In the genomic region with DNA sequence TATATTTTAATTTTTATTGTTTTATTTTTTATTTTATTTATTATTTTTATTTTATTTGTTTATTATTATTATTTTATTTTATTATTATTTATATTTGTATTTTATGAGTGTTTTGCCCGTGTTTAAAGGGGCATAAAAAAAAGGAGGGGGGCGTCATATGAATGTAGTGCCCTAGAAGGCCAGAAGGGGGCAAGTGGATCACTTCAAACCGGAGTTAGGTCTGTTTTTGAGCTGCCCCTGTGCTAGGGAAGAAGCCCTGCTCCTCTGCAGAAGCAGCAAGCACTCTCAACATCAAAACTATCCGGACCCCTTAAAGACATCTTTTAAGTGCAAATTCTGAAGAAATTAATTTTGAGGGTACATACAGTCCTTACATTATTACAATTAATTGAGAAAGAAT, we compare ENCODE assay signal across 12 mouse cellular contexts. TPM values are rescaled to one million over a fixed set of nuclear protein-coding genes. Genes with fewer than 3 reads are reported as not detected.
DNase-seq lines count a peak whose midpoint lies in the region; ATAC-seq and TF ChIP-seq lines count a peak whose summit lies in the region.
"Had no signal": no experiment of that assay in that cellular context is flagged by ENCODE, and none has a peak within 500 bp of the region (broad histone marks: within the 10 kb centered on the region; RNA-seq: fewer than 3 reads in every experiment).

No protein-coding gene starts in this region.

- ATAC-seq in inflammation-experienced regulatory T-cells, adult 6 months = peak; percentile 54

- H3K4me3 ChIP-seq in layer of hippocampus, adult 2 months = no peak overlapping the region
- H3K4me3 ChIP-seq: midbrain, embryonic 10.5 days had no signal

- TF ChIP-seq CTCF in layer of hippocampus, adult 2 months (conservative IDR thresholded peaks at IDR 0.05) = peak; percentile 63

- DNase-seq in adrenal gland, postnatal 10 days = peak; percentile 26
- DNase-seq in adrenal gland, adult 8-10 months = no peak
- DNase-seq in layer of hippocampus, adult 2 months (ENCODE audit: low spot score in 2 of 2) = no peak
- no peak for DNase-seq in layer of hippocampus, postnatal 10 days (ENCODE audit: low spot score in 2 of 2)
- DNase-seq in ES-CJ7 (ENCODE audit: low read depth, low spot score) = peak; percentile 49
- no peak for DNase-seq in frontal cortex, postnatal 36 days (ENCODE audit: low spot score in 2 of 2)
- no peak for DNase-seq in left cerebral cortex, adult 11 months (ENCODE audit: low spot score)
- DNase-seq: right cerebral cortex, postnatal 14 days had no signal

- H3K27ac ChIP-seq in layer of hippocampus, adult 2 months = no peak overlapping the region
- H3K27ac ChIP-seq: midbrain, embryonic 10.5 days had no signal

RNA-seq across cellular contexts. Expression of gene Olfr47, which starts 10.7 kb away (rescaled TPM):
- not detected for total RNA-seq in adrenal gland, postnatal 10 days (2021)
- not detected for total RNA-seq in adrenal gland, adult 8-10 months (2022)
- total RNA-seq in layer of hippocampus, adult 2 months (2021) = not detected
- not detected for total RNA-seq in layer of hippocampus, postnatal 10 days (2021)
- polyA plus RNA-seq in inflammation-experienced regulatory T-cells, adult 6 months (2017; shearing (Covaris generic)) = not detected
- total RNA-seq: layer of hippocampus, adult 8-10 months had no signal
- polyA plus RNA-seq: frontal cortex, adult 2 months; midbrain, embryonic 10.5 days had no signal

RNA-seq across cellular contexts. Expression of gene Arhgef5, which starts 23.3 kb away (rescaled TPM):
- total RNA-seq in adrenal gland, postnatal 10 days (2021) = 10 to 100 TPM; 11.6 to 15.4 TPM
- 10 to 100 TPM; 20.5 to 35.0 (median 24.1) TPM for total RNA-seq in adrenal gland, adult 8-10 months (2022)
- total RNA-seq in layer of hippocampus, adult 2 months (2021) = 1 to 10 TPM; 1.7 to 2.8 TPM
- 1 to 10 TPM; 4.6 to 4.9 TPM for total RNA-seq in layer of hippocampus, postnatal 10 days (2021)
- polyA plus RNA-seq in inflammation-experienced regulatory T-cells, adult 6 months (2017; shearing (Covaris generic)) = 1 to 10 TPM; 2.9 to 4.2 (median 4.1) TPM

RNA-seq across cellular contexts. Expression of gene Olfr434, which starts 29.2 kb away (rescaled TPM):
- total RNA-seq in adrenal gland, postnatal 10 days (2021) = not detected
- total RNA-seq in adrenal gland, adult 8-10 months (2022) = not detected
- total RNA-seq in layer of hippocampus, adult 2 months (2021) = not detected
- not detected for total RNA-seq in layer of hippocampus, postnatal 10 days (2021)
- polyA plus RNA-seq in inflammation-experienced regulatory T-cells, adult 6 months (2017; shearing (Covaris generic)) = not detected
- total RNA-seq: layer of hippocampus, adult 8-10 months had no signal
- polyA plus RNA-seq: frontal cortex, adult 2 months; midbrain, embryonic 10.5 days had no signal

RNA-seq across cellular contexts. Expression of gene Olfr435, which starts 45.1 kb away (rescaled TPM):
- not detected for total RNA-seq in adrenal gland, postnatal 10 days (2021)
- total RNA-seq in adrenal gland, adult 8-10 months (2022) = not detected
- total RNA-seq in layer of hippocampus, adult 2 months (2021) = not detected
- not detected for total RNA-seq in layer of hippocampus, postnatal 10 days (2021)
- polyA plus RNA-seq in inflammation-experienced regulatory T-cells, adult 6 months (2017; shearing (Covaris generic)) = not detected
- total RNA-seq: layer of hippocampus, adult 8-10 months had no signal
- polyA plus RNA-seq: frontal cortex, adult 2 months; midbrain, embryonic 10.5 days had no signal

Comparison
In these comparisons a context has a peak if more than half of its experiments do, and no peak if none do; other contexts are left out.
1. DNase-seq: peak in adrenal gland, postnatal 10 days (single experiment) and ES-CJ7 (single experiment); none in adrenal gland, adult 8-10 months (single experiment), layer of hippocampus, adult 2 months (0 of 2), layer of hippocampus, postnatal 10 days (0 of 2), frontal cortex, postnatal 36 days (0 of 2) and left cerebral cortex, adult 11 months (single experiment).